Mouse (Mus musculus): ENCODE results near the gene Tle3.

- TF ChIP-seq CTCF (IDR thresholded peaks at IDR 0.05; ENCODE audit: borderline replicate concordance, insufficient read depth, low read length) (no peak), POLR2A (IDR thresholded peaks at IDR 0.05; ENCODE audit: low read depth, low read length) (no peak)
These were observed 9.3 kb downstream of the Tle3 start for GRCm38 (mm10) chr9:61381445-61381844.

All from embryonic fibroblast, embryonic 13.5 days (primary cell).